18 mouse cellular contexts compared by ENCODE assay signal in the genomic region with DNA sequence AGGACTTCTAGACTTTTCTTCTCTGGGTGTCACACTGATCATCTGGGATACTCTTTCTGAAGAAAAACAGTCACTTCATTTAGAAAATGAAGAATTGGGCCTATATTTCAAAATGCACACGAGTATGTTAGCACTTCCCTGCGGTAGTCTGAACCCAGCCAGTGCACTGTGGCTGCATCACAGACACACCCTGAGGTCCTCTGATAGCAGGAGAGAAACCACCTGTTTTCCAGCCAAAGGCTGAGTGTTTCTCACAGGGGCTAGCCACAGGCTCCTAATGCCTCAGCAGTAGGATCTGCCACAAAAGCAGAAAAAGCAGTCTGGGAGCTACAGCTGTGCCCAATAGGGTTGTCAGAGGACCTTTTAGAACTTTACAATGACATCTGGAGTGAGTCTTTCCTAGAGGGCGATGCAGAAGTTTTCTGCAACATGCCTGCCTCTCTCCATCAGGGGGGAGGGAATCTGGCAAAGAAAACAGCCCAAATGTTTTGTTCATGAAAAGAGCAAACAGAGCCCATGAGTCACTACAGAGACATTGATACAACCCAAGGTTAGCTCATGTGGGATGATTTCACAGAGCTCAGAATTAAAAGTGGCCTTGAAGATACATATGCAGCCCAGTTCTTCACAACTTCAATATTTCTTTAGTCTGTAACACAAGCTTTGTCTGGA. TPM values are rescaled to one million over a fixed set of nuclear protein-coding genes. Genes with fewer than 3 reads are reported as not detected.
DNase-seq lines count a peak whose midpoint lies in the region; ATAC-seq and TF ChIP-seq lines count a peak whose summit lies in the region.
"Had no signal": no experiment of that assay in that cellular context is flagged by ENCODE, and none has a peak within 500 bp of the region (broad histone marks: within the 10 kb centered on the region; RNA-seq: fewer than 3 reads in every experiment).

No protein-coding gene starts in this region.

- no peak for DNase-seq in embryonic facial prominence, embryonic 10.5 days (ENCODE audit: low spot score)
- DNase-seq in thymus, postnatal 14 days, result peak; percentile 3
- no peak for DNase-seq in thymus, adult 2 months
- peak; percentile 38 for DNase-seq in adrenal gland, postnatal 14 days
- DNase-seq in naive thymus-derived CD4-positive, alpha-beta T cell, adult 2 months (ENCODE audit: low read depth), result peak; percentile 12
- no peak for DNase-seq in right cerebral cortex, postnatal 10 days (ENCODE audit: low spot score in 2 of 2)
- DNase-seq in layer of hippocampus, postnatal 14 days (ENCODE audit: low spot score in 2 of 2), result no peak
- DNase-seq: cerebellum, adult 9-10 months; embryo, embryonic 11 days; gastrocnemius, postnatal 25 days; kidney, postnatal 4 days; lung, adult 18-20 months; lung, postnatal 36 days had no signal

- no peak overlapping the region for H3K4me2 ChIP-seq in embryonic facial prominence, embryonic 13.5 days
- H3K4me2 ChIP-seq: forebrain, embryonic 13.5 days; hindbrain, embryonic 12.5 days; midbrain, embryonic 11.5 days had no signal

- H3K36me3 ChIP-seq in embryonic facial prominence, embryonic 13.5 days, result peaks cover 25% of the 10 kb centered on the region
- peaks cover 51% of the 10 kb centered on the region for H3K36me3 ChIP-seq in embryonic facial prominence, embryonic 10.5 days (replicated peaks)
- H3K36me3 ChIP-seq in thymus, adult 2 months (ENCODE audit: control insufficient read depth, insufficient read depth, low read length), result no peaks in the 10 kb centered on the region; the same call in 1 of the 2 replicates

- 63% methylated on average over 3 of the region's 3 CpGs for WGBS in embryonic facial prominence, embryonic 13.5 days
- 81% methylated on average over 3 of the region's 3 CpGs for WGBS in embryonic facial prominence, embryonic 10.5 days
- 15% methylated on average over 3 of the region's 3 CpGs for WGBS in thymus, adult 2 months

- TF ChIP-seq CTCF in thymus, adult 2 months (IDR thresholded peaks at IDR 0.05; ENCODE audit: borderline replicate concordance, control insufficient read depth, extremely low read depth, insufficient read depth, low read length, poor library complexity), result no peak

- peaks cover 4% of the 10 kb centered on the region; the same call in 1 of the 2 replicates for H3K27me3 ChIP-seq in embryonic facial prominence, embryonic 13.5 days
- H3K27me3 ChIP-seq in embryonic facial prominence, embryonic 10.5 days (replicated peaks; ENCODE audit: low read depth, poor library complexity, severe bottlenecking), result peaks cover 23% of the 10 kb centered on the region
- no peaks in the 10 kb centered on the region for H3K27me3 ChIP-seq in thymus, adult 2 months (ENCODE audit: control insufficient read depth, insufficient read depth, low read length)
- H3K27me3 ChIP-seq: forebrain, embryonic 13.5 days; hindbrain, embryonic 12.5 days had no signal

- H3K4me1 ChIP-seq in embryonic facial prominence, embryonic 13.5 days, result no peaks in the 10 kb centered on the region
- no peaks in the 10 kb centered on the region for H3K4me1 ChIP-seq in embryonic facial prominence, embryonic 10.5 days
- H3K4me1 ChIP-seq in thymus, adult 2 months (replicated peaks; ENCODE audit: control insufficient read depth, insufficient read depth, low read length), result peaks cover 4% of the 10 kb centered on the region
- H3K4me1 ChIP-seq: forebrain, embryonic 13.5 days; hindbrain, embryonic 12.5 days had no signal

- H3K4me3 ChIP-seq in embryonic facial prominence, embryonic 13.5 days, result no peak overlapping the region
- H3K4me3 ChIP-seq in embryonic facial prominence, embryonic 10.5 days, result no peak overlapping the region
- H3K4me3 ChIP-seq in thymus, adult 2 months (ENCODE audit: control insufficient read depth, insufficient read depth, low read length), result no peak overlapping the region
- H3K4me3 ChIP-seq: forebrain, embryonic 13.5 days; hindbrain, embryonic 12.5 days had no signal

- no peaks in the 10 kb centered on the region for H3K9me3 ChIP-seq in embryonic facial prominence, embryonic 13.5 days
- no peaks in the 10 kb centered on the region for H3K9me3 ChIP-seq in embryonic facial prominence, embryonic 10.5 days
- H3K9me3 ChIP-seq: forebrain, embryonic 13.5 days; hindbrain, embryonic 12.5 days had no signal

- peak overlapping the region; percentile 22; the same call in 1 of the 2 replicates for H3K27ac ChIP-seq in embryonic facial prominence, embryonic 13.5 days
- H3K27ac ChIP-seq in embryonic facial prominence, embryonic 10.5 days (replicated peaks), result no peak overlapping the region
- no peak overlapping the region for H3K27ac ChIP-seq in thymus, adult 2 months (ENCODE audit: control insufficient read depth, insufficient read depth, low read length)
- H3K27ac ChIP-seq: forebrain, embryonic 13.5 days; hindbrain, embryonic 12.5 days had no signal

- H3K9ac ChIP-seq in embryonic facial prominence, embryonic 13.5 days, result no peak overlapping the region
- H3K9ac ChIP-seq: forebrain, embryonic 13.5 days; hindbrain, embryonic 12.5 days had no signal

- TF ChIP-seq POLR2A in thymus, adult 2 months (IDR thresholded peaks at IDR 0.05; ENCODE audit: control insufficient read depth, extremely low read depth, insufficient read depth, low read length, poor library complexity), result no peak

- ATAC-seq in embryonic facial prominence, embryonic 13.5 days (ENCODE audit: insufficient number of reproducible peaks, insufficient read depth, low FRiP score, low TSS enrichment, low read depth), result no peak
- ATAC-seq: forebrain, embryonic 13.5 days; Patski had no signal

RNA-seq across cellular contexts. Expression of a gene that starts 19.8 kb away (rescaled TPM):
- 45.0 and 48.6 TPM in 2 replicates for polyA plus RNA-seq in embryonic facial prominence, embryonic 13.5 days (2015; fragmentation: Nextera tagmentation; extraction: Ambion mirVana)
- 24.9 and 28.6 TPM in 2 replicates for polyA plus RNA-seq in embryonic facial prominence, embryonic 10.5 days (2016; fragmentation: Nextera tagmentation; extraction: Ambion mirVana)
- 8.9 and 9.1 TPM in 2 replicates for polyA plus RNA-seq in thymus, adult 2 months (2012; rRNA removed)
- total RNA-seq in adrenal gland, postnatal 14 days (2021), result 76.5 and 85.3 TPM in 2 replicates
- total RNA-seq in layer of hippocampus, postnatal 14 days (2021), result 10 to 100 TPM; 32.4 to 34.2 TPM

RNA-seq across cellular contexts. Expression of a gene that starts 32.6 kb away (rescaled TPM):
- polyA plus RNA-seq in embryonic facial prominence, embryonic 13.5 days (2015; fragmentation: Nextera tagmentation; extraction: Ambion mirVana), result 78.8 and 90.8 TPM in 2 replicates
- 69.2 and 77.9 TPM in 2 replicates for polyA plus RNA-seq in embryonic facial prominence, embryonic 10.5 days (2016; fragmentation: Nextera tagmentation; extraction: Ambion mirVana)
- 14.6 and 17.0 TPM in 2 replicates for polyA plus RNA-seq in thymus, adult 2 months (2012; rRNA removed)
- 63.2 and 65.5 TPM in 2 replicates for total RNA-seq in adrenal gland, postnatal 14 days (2021)
- 10 to 100 TPM; 45.8 to 58.4 TPM for total RNA-seq in layer of hippocampus, postnatal 14 days (2021)

RNA-seq across cellular contexts. Expression of a gene that starts 39.2 kb away (rescaled TPM):
- 16.7 and 19.5 TPM in 2 replicates for polyA plus RNA-seq in embryonic facial prominence, embryonic 13.5 days (2015; fragmentation: Nextera tagmentation; extraction: Ambion mirVana)
- polyA plus RNA-seq in embryonic facial prominence, embryonic 10.5 days (2016; fragmentation: Nextera tagmentation; extraction: Ambion mirVana), result 17.0 and 17.4 TPM in 2 replicates
- polyA plus RNA-seq in thymus, adult 2 months (2012; rRNA removed), result 5.9 and 7.6 TPM in 2 replicates
- 24.7 and 25.8 TPM in 2 replicates for total RNA-seq in adrenal gland, postnatal 14 days (2021)
- total RNA-seq in layer of hippocampus, postnatal 14 days (2021), result 10 to 100 TPM; 19.9 to 20.3 TPM

Comparison
In these comparisons a context has a peak if more than half of its experiments do, and no peak if none do; other contexts are left out.
1. DNase-seq: peak in thymus, postnatal 14 days (single experiment), adrenal gland, postnatal 14 days (single experiment) and naive thymus-derived CD4-positive, alpha-beta T cell, adult 2 months (single experiment); none in embryonic facial prominence, embryonic 10.5 days (single experiment), thymus, adult 2 months (single experiment), right cerebral cortex, postnatal 10 days (0 of 2) and layer of hippocampus, postnatal 14 days (0 of 2).